Mouse (Mus musculus): Measurements from ENCODE around the gene Raf1. TPM values are rescaled to one million over a fixed set of nuclear protein-coding genes. Genes with fewer than 3 reads are reported as not detected.

Raf1 gene
- total RNA-seq (2015; ENCODE audit: low replicate concordance) (28.4 and 44.7 TPM in 2 replicates), total RNA-seq (2017; ENCODE audit: low replicate concordance) (19.2 and 36.5 TPM in 2 replicates)

GRCm38 (mm10) chr6:115676452-115677128, at the start of gene Raf1:
Gene Raf1, minus strand, starts transcription at chr6:115676635.
- peak; percentile 93 for ATAC-seq (replicated peaks; ENCODE audit: low FRiP score, poor library complexity, severe bottlenecking)

DNA sequence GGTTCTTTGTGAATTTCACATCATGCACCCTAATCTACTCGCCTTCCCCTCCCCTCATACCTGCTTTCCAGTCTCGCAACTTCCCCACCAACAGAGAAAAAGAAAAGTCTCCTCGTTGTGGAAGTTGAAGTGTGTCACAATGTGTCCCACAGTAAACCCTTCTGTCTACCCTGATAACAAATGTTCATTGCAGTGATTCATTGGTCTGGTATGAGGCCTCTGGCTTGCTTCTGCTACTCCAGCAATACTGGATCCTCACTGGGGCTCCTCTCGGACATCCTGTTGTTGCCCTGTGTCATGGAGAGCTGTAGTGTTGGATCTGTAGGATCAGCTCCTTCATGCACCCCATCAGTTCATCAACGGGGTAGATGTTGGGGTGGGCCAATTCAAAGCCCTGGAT, 45.8 kb upstream of the Raf1 start:
- ATAC-seq (replicated peaks; ENCODE audit: low FRiP score, poor library complexity, severe bottlenecking) = no peak

DNA sequence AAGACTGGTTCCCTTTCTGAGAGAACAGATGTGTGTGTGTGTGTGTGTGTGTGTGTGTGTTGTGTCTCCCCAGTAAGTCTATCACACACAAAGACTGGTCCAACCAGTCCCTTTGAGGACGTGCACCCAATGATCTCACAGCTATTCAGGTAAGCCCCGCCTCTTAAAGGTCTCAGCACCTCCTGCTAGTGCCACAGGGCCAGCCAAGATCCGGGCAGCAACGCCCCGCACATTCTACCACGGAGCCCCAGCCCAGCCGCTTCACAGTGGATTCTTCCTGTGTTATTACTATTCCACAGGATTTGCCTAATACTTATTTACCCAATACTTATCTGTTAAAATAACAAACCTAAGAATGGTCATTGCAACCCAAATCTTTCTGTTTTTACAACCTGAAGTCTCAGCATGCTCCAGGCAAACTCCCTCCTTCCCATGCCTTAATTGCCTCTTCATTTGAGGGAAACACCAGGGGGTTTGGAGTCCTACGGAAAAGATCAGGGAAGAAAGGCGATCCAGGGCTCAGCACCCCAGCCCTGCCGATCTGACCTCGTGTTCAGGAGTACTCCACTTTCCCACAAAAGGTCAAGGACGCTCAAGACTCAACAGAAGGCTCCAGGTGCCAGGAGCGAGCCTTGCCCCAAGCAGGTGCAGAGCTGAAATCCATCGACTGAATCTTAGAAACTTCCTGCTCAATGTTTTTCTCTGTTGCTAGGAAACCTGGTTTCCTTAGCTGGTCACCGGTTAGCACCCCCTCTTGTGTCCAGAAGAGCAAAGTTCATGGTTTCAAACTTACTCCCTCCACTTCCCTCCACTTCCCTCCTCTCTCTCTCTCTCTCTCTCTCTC, 41.5 kb upstream of the Raf1 start:
- ATAC-seq (replicated peaks; ENCODE audit: low FRiP score, poor library complexity, severe bottlenecking) = peak; percentile 54

- no peak for ATAC-seq (replicated peaks; ENCODE audit: low FRiP score, poor library complexity, severe bottlenecking)
Observed at GRCm38 (mm10) chr6:115717101-115717652, 40.7 kb upstream of the Raf1 start.

DNA sequence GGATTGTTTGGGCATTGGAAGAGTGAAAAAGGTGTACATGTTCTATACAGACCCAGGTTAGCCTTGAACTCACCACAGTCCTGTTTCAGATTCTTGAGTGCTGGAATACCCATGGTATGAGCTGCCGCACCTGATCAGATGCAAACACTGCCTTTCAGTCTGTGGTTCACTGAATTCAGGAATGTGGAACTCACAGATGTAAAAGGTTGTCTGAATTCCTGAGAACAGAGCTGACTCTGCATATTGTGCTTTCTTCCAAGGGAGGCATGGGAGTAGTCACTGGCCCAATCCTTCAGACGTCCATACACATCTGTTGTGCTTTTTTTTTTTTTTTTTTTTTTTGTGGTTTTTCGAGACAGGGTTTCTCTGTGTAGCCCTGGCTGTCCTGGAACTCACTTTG, 34.8 kb upstream of the Raf1 start:
- no peak for ATAC-seq (replicated peaks; ENCODE audit: low FRiP score, poor library complexity, severe bottlenecking)

DNA sequence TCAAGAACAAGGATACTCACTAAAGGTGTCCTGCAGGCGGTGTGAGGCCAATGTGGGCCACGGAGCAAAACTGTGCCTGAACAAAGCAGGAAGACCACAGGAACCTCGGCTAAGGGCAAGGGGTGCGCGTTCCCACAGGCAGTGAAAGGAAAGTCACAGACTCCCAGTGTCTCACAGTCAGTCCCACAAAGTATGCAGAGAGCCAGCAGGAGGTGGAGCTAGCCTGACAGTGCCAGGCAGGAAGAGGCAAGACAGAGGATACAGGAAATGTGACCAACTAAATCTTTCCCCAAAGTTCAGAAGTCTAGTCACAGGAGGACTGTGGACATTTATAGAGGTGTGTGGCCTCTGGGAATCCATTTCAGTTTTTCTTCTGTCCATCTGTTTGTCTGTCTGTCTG, 26.5 kb upstream of the Raf1 start:
- ATAC-seq (replicated peaks; ENCODE audit: low FRiP score, poor library complexity, severe bottlenecking) = no peak

- ATAC-seq (replicated peaks; ENCODE audit: low FRiP score, poor library complexity, severe bottlenecking) = peak; percentile 40; the same call in 1 of the 2 replicates
Observed at GRCm38 (mm10) chr6:115701302-115701701, 24.9 kb upstream of the Raf1 start.

DNA sequence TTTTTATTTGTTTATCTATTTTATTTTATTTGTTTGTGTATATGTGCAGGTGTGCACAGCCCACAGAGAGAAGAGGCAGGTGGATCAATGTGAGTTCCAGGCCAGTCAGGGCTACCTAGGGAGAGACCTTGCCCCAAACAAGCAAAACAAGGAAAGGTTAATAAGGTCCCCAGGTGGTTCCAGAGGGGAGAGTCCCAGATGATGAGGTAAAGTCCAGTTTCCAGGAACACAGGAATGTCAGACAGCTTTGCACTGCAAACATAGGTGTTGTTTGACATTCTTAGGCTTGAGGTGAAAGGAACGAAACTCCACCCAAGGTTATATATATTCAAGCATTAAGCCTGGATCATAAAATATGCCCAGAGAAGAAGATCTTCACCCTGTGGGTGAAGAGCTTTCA, 24.3 kb upstream of the Raf1 start:
- ATAC-seq (replicated peaks; ENCODE audit: low FRiP score, poor library complexity, severe bottlenecking) = no peak

DNA sequence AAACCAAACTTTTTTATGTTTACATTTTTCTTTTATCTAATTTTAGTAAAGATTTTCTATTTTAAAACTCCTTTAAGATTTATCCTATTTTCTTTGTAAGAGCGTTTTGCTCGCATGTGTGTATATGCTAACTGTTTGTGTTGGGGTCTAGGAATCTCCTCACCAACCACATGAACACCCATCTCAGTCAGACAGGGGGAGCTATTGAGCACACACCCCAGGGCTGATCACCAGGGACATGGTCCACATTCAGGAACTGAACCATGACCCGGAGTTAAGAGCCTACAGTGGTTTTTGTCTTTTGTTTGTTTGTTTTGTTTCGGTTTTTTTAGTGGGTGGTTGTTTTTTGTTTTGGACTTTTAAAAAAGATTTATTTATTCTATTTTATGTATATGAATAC, 22.3 kb upstream of the Raf1 start:
- ATAC-seq (replicated peaks; ENCODE audit: low FRiP score, poor library complexity, severe bottlenecking) = no peak

DNA sequence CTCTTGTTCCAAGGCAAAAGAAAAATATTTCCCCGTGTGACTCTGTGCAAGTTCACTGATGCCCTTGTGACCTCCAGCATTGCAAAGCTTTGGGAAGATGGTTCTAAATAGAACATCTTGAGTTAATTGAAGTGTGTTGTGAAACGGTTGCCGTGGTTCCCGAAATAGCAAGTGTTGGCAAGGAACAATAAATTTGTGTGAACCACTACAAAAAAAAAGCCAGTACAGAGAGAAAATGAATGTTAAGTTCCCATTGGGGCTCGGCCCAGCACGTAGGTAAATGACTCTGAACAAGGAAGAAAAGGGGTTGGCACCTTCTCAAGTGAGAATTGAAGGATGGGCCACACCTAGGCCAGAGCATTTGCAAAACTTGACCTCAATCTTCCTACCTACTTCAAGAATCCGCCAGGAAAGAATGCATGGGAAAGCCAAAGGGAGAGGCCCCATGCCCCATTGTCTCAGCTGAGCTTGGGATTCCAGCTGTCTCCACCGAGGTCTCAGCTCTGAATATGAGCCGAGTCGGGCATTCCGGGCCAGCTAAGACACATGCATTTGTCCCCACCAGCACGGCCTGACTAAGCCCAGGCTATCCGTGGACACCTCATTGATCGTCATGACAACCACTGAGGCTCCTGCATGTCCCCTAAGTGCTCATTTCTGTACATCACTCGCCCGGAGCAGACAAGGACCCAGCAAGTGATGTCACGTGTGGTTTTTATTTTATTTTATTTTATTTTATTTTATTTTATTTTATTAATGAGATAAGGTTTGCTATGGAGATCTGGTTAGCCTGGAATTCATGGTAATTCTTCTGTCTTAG, 21.5 kb upstream of the Raf1 start:
- no peak for ATAC-seq (replicated peaks; ENCODE audit: low FRiP score, poor library complexity, severe bottlenecking)

DNA sequence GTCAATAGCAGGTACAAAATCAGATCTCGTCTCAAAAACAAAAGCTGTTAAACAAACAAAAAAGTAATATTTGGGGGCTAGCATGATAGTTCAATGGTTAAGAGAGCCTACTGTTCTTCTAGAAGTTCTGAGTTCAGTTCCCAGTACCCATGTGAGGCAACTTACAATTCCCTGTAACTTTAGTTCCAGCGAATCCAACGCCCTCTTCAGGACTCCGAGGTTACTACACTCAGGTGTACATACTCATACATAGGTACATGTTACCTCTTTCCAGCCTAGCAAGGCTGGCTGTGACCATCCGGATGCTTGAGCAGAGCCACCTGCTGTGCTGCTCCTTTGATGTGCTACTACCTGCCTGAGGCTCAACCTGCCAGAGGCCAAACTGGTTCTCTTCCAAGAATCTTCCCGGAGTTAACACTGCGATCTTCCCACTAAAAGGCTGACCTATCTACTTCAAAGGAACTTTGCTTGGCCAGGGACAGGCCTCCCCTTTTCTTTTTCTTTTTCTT, 20.3 kb upstream of the Raf1 start:
- no peak for ATAC-seq (replicated peaks; ENCODE audit: low FRiP score, poor library complexity, severe bottlenecking)

GRCm38 (mm10) chr6:115695124-115695523, 18.7 kb upstream of the Raf1 start:
- ATAC-seq (replicated peaks; ENCODE audit: low FRiP score, poor library complexity, severe bottlenecking) = no peak

GRCm38 (mm10) chr6:115694441-115694842, 18.0 kb upstream of the Raf1 start:
- ATAC-seq (replicated peaks; ENCODE audit: low FRiP score, poor library complexity, severe bottlenecking) = no peak

- ATAC-seq (replicated peaks; ENCODE audit: low FRiP score, poor library complexity, severe bottlenecking) = 0 out of 2 replicates have a peak, but pooled peaks have one; percentile 14
Observed at GRCm38 (mm10) chr6:115692963-115693730, 16.7 kb upstream of the Raf1 start.

- ATAC-seq (replicated peaks; ENCODE audit: low FRiP score, poor library complexity, severe bottlenecking) = no peak
Observed at GRCm38 (mm10) chr6:115692163-115692950, 15.9 kb upstream of the Raf1 start.

DNA sequence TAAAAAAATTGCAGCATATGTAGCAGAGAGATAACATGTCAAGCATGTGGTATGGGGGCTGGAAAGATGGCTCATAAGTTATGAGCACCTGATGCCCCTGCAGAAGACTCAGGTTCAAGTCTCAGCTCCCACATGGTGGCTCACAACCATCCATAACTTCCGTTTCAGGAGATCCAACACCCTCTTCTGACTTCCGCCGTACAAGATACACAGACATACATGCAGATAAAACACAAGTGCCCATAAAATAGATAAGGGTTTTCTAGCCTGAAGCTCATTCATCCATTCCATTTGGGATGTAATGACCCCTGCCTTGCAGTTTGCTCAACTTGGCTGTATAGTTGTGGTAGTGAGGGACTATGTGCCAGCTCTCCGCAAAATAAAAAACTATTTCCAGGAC, 13.7 kb upstream of the Raf1 start:
- no peak for ATAC-seq (replicated peaks; ENCODE audit: low FRiP score, poor library complexity, severe bottlenecking)

GRCm38 (mm10) chr6:115688589-115688988, 12.2 kb upstream of the Raf1 start:
- no peak for ATAC-seq (replicated peaks; ENCODE audit: low FRiP score, poor library complexity, severe bottlenecking)

DNA sequence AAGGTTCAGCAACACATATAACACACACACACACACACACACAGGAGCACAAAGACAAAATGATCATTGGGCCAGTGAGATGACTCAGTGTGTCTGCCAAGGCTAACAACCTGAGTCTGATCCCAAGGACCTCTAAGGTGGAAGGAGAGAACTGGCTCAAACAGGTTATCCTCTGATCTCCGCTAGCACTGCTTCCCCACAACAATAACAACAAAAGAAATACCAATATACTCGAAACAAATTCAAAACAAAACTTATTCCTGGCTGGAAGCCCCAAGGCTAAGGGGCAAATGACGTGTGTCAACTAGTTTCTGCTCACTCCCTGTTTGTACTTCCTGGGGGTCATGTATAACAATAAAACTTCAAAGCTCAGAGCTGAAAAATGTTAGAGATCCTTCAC, 11.3 kb upstream of the Raf1 start:
- ATAC-seq (replicated peaks; ENCODE audit: low FRiP score, poor library complexity, severe bottlenecking) = no peak

Data from erythroblast, adult 5-6 weeks (primary cell).